Mouse (Mus musculus) heart, embryonic 13.5 days (tissue): ENCODE measurements around the gene Jpt1. TPM values are rescaled to one million over a fixed set of nuclear protein-coding genes. Genes with fewer than 3 reads are reported as not detected.
"Not testable (repeated sequence)": the region's sequence is repeated elsewhere in the genome, so short reads cannot be mapped to it uniquely, and the experiment has no call there.

Experiments
- ATAC-seq: fragments of 200-750 bp; cut with Nextera tagmentation; 2 replicates; pipeline ENCODE4 v1.8.0; 2017; ENCODE audit warnings: moderate TSS enrichment; ENCODE audit not compliant: insufficient number of reproducible peaks, low FRiP score, low TSS enrichment; ENCODE audit errors: extremely low read depth
- H3K27ac ChIP-seq: fragments of 300-500 bp; sonication (generic); replicated peaks from 2 replicates; pipeline ENCODE4 v1.5.1; 2015; ENCODE audit warnings: moderate library complexity, mild to moderate bottlenecking, inconsistent platforms
- H3K27me3 ChIP-seq: fragments of 300-500 bp; sonication (generic); replicated peaks from 2 replicates; pipeline ENCODE4 v1.6.1; 2015; ENCODE audit warnings: mild to moderate bottlenecking, inconsistent platforms
- H3K36me3 ChIP-seq: fragments of 300-500 bp; sonication (generic); 2 replicates; pipeline ENCODE4 v1.6.1; 2015; ENCODE audit warnings: mild to moderate bottlenecking, inconsistent platforms
- H3K4me1 ChIP-seq: fragments of 300-500 bp; sonication (generic); 2 replicates; pipeline ENCODE4 v1.6.1; 2015; ENCODE audit warnings: inconsistent platforms
- H3K4me2 ChIP-seq: fragments of 300-500 bp; sonication (generic); 2 replicates; pipeline ENCODE4 v1.6.1; 2015; ENCODE audit warnings: inconsistent platforms, mild to moderate bottlenecking, moderate library complexity
- H3K4me3 ChIP-seq: fragments of 300-500 bp; sonication (generic); 2 replicates; pipeline ENCODE4 v1.5.1; 2015; ENCODE audit warnings: moderate library complexity, mild to moderate bottlenecking, inconsistent platforms
- H3K9ac ChIP-seq: fragments of 300-500 bp; sonication (generic); 2 replicates; pipeline ENCODE4 v1.6.1; 2015; ENCODE audit warnings: inconsistent platforms, mild to moderate bottlenecking, moderate library complexity
- H3K9me3 ChIP-seq: fragments of 300-500 bp; sonication (generic); 2 replicates; pipeline ENCODE4 v1.6.1; 2016; ENCODE audit warnings: inconsistent platforms
- WGBS: fragments of 180-500 bp; shearing (Covaris S2); methylation state at CpG from one replicate; pipeline ENCODE4 v1.1.7; 2015; ENCODE audit warnings: mixed read lengths; 5-methylcytosine and 5-hydroxymethylcytosine counted together
- polyA plus RNA-seq: library from polyadenylated mRNA; unstranded; fragments of >200 nt; fragmentation: Nextera tagmentation; extraction: Ambion mirVana; gene quantifications from 2 replicates; pipeline ENCODE4 v1.2.1, GENCODE M21; 2015

The Jpt1 gene
- polyA plus RNA-seq, 1 experiment from 2014 or later: 432 TPM

DNA sequence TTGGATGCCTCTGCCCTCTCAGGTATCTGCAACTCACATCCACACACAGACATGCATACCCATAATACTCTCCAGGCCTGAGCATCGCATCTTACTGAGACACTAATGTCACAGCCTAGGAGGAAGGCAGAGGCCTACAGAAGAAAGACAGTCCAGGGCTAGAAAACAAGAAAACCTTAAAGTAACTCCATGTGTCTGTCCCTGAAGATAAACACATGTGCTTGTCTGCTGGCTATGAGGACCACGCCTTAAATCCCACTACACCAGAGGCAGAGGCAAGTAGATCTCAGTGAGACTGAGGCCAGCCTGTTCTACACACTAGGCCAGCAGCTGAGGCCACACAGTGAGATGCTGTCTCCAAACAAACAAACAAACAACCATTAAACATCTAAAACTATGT lies 3.1 kb downstream of the Jpt1 start:
- H3K4me2 ChIP-seq: peak overlapping the region; percentile 83
- no peaks in the 10 kb centered on the region for H3K9me3 ChIP-seq
- no peak for ATAC-seq
- peak overlapping the region; percentile 99 for H3K9ac ChIP-seq
- 54% methylated on average over 2 of the region's 2 CpGs for WGBS
- H3K27me3 ChIP-seq: no peaks in the 10 kb centered on the region
- H3K36me3 ChIP-seq: no peaks in the 10 kb centered on the region
- H3K4me1 ChIP-seq: peaks cover 70% of the 10 kb centered on the region
- peak overlapping the region; percentile 99 for H3K4me3 ChIP-seq
- H3K27ac ChIP-seq: peak overlapping the region; percentile 57

- H3K27ac ChIP-seq: peak overlapping the region; percentile 84
- H3K4me1 ChIP-seq: peaks cover 74% of the 10 kb centered on the region
- H3K9ac ChIP-seq: peak overlapping the region; percentile 99
- peak overlapping the region; percentile 83 for H3K4me2 ChIP-seq
- no peak for ATAC-seq
- no peaks in the 10 kb centered on the region for H3K9me3 ChIP-seq
- no peaks in the 10 kb centered on the region for H3K27me3 ChIP-seq
- H3K4me3 ChIP-seq: peak overlapping the region; percentile 99
- H3K36me3 ChIP-seq: no peaks in the 10 kb centered on the region
- WGBS: 32% methylated on average over 5 of the region's 5 CpGs
These were observed 3.7 kb downstream of the Jpt1 start for GRCm38 (mm10) chr11:115510507-115510888.

DNA sequence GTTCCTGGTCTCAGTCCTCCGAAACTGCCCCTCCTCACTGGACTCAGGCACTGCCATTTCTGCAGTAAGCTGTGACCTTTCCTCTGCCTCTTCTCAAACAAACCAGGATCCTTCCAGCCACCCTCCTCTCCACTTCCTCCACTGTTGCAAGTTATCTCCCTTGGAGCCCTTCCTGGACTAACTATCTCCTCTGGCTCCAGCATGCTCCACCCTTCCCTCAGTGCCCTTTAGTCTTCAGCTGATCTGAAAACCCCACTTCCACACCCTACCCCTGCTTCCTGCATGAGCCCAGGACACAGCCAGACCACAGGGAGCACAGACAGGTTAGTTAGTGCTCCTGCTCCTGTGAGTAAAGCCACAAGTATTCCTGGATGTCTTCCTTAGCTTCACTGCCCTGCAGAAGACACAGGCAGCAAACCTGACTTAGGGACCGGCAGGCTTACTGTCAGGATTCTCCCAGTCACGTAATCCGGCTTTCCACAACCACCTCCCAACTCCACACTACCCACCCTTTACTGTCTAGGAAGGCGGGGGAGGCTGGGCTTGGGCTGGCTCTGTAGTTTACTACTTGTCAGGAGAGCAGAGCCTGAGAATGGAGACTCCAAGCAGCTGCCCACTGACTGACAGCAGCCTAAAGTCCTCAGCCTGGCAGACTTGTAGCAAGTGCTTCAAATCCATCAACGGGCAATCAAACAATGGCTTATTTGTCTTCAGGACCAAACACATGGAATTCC lies 4.2 kb downstream of the Jpt1 start:
- no peak for ATAC-seq
- H3K9me3 ChIP-seq: no peaks in the 10 kb centered on the region
- peaks cover 5% of the 10 kb centered on the region; the same call in 1 of the 2 replicates for H3K36me3 ChIP-seq
- H3K4me1 ChIP-seq: peaks cover 75% of the 10 kb centered on the region
- no peaks in the 10 kb centered on the region for H3K27me3 ChIP-seq
- peak overlapping the region; percentile 84 for H3K27ac ChIP-seq
- H3K4me2 ChIP-seq: peak overlapping the region; percentile 83
- H3K4me3 ChIP-seq: peak overlapping the region; percentile 99
- 24% methylated on average over 6 of the region's 6 CpGs for WGBS
- H3K9ac ChIP-seq: peak overlapping the region; percentile 99

DNA sequence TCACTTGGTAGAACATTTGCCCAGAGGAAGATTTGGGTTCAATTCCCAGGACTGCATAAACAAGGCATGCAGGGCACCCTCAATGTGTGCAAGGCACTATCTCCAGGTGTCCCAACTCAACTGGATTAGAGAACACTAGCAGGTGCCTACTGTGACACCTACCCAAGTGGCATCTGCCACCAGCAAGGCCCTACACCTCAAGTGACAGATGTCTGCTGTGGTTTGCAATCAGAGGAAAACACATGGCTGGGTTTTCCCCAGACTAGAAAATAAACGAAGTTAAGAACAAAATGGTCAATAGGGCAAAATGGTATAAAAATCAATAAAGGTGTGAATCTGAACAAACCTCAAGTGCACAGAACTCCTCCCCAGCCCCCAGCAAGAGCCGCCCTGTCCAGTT lies 6.1 kb downstream of the Jpt1 start:
- 76% methylated on average over 2 of the region's 2 CpGs for WGBS
- no peaks in the 10 kb centered on the region for H3K9me3 ChIP-seq
- H3K4me1 ChIP-seq: peaks cover 75% of the 10 kb centered on the region
- no peak overlapping the region for H3K4me3 ChIP-seq
- H3K27me3 ChIP-seq: no peaks in the 10 kb centered on the region
- 0 out of 2 replicates have a peak overlapping the region, but pooled peaks have one; percentile 64 for H3K27ac ChIP-seq
- H3K4me2 ChIP-seq: peak overlapping the region; percentile 4; the same call in 1 of the 2 replicates
- H3K36me3 ChIP-seq: peaks cover 21% of the 10 kb centered on the region
- H3K9ac ChIP-seq: no peak overlapping the region
- ATAC-seq: no peak

- Histone ChIP-seq H3K9me3 (no peaks in the 10 kb centered on the region), H3K36me3 (peaks cover 36% of the 10 kb centered on the region), H3K27ac (peak overlapping the region; percentile 64), H3K9ac (0 out of 2 replicates have a peak overlapping the region, but pooled peaks have one; percentile 33), H3K4me3 (no peak overlapping the region), H3K4me1 (peaks cover 60% of the 10 kb centered on the region), H3K4me2 (peak overlapping the region; percentile 25; the same call in 1 of the 2 replicates), H3K27me3 (no peaks in the 10 kb centered on the region)
- ATAC-seq: peak; percentile 24; the same call in 1 of the 2 replicates
- whole genome bisulfite sequencing: 39% methylated on average over 3 of the region's 3 CpGs
These were observed 7.6 kb downstream of the Jpt1 start for GRCm38 (mm10) chr11:115506586-115506985.

GRCm38 (mm10) chr11:115502636-115503035 lies 11.6 kb downstream of the Jpt1 start:
- Histone ChIP-seq H3K4me1 (peaks cover 26% of the 10 kb centered on the region), H3K9me3 (no peaks in the 10 kb centered on the region), H3K9ac (no peak overlapping the region), H3K4me2 (no peak overlapping the region), H3K36me3 (peaks cover 76% of the 10 kb centered on the region), H3K27ac (no peak overlapping the region), H3K27me3 (no peaks in the 10 kb centered on the region), H3K4me3 (no peak overlapping the region)
- 91% methylated on average over 6 of the region's 6 CpGs for WGBS
- no peak for ATAC-seq

DNA sequence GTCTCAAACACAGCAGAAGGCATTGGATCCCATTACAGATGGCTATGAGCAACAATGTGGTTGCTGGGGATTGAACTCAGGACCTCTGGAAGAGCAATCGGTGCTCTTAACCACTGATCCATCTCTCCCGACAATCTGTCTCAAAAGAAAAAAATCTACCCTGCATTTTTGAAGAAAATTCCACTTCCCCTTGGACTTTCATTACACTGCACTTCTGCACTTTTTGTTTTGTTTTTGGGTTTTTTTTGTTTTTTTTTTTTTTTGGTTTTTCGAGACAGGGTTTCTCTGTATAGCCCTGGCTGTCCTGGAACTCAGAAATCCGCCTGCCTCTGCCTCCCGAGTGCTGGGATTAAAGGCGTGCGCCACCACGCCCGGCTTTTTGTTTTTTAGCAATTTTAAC lies 17.6 kb downstream of the Jpt1 start:
- not testable (repeated sequence) for H3K4me3 ChIP-seq, H3K9me3 ChIP-seq, H3K4me2 ChIP-seq, H3K27me3 ChIP-seq, H3K27ac ChIP-seq, H3K9ac ChIP-seq, ATAC-seq
- 90% methylated on average over 9 of the region's 9 CpGs for WGBS
- H3K4me1 ChIP-seq: peaks cover 12% of the 10 kb centered on the region
- H3K36me3 ChIP-seq: peaks cover 51% of the 10 kb centered on the region

DNA sequence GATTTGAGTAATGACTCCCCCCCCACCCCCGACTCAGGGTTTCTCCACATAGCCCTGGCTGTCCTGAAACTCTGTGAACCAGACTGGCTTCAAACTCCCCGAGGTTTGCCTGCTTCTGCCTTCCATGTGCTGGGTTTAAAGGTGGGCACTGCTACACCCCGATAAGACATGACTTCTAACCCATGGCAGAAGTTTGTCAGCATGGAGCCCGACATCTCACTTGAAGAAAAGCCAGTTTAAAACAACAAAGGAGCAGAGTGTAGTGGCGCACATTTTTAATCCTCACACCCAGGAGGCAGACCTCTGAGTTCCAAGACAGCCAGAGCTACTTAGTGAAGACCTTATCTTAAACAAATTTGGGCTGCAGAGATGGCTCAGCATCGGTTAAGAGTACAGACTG lies 21.8 kb downstream of the Jpt1 start:
- WGBS: 28% methylated on average over 6 of the region's 6 CpGs

DNA sequence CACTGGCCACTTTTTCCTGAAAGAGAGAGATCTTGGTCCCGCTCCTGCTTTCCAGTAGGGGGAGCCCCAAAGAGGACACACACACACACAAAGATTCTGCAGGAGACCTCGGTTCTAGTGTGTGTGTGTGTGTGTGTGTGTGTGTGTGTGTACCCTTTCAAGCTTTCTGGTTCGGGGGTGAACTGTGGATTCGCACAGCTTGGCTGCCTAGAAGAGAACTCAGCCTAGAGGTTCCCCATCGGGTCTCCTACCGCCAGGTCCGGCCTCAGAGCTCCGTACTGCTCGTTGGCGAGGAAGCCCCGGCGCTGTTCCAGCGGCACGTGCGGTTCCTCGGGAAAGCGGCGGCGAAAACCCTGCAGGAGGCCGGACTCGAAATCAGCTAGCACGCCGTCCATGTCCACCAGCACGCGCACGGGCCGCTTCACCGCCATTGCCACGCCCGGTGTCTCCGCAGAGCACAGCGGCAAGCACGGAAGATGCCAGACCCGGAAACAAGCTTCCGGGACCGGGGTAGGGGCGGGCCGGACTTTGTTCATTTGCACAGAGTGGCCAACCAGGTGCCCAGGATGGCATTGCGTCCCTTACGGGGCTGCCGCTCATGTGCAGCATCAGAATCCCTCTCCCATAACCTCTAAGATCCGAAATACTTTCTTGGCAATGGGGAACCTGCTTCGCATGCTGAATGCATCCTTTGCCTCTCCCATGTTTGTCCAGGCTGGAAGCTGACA lies 22.7 kb downstream of the Jpt1 start, which contains the start of gene Nt5c:
Gene Nt5c, minus strand, starts transcription at position 507 of the 728 bp plus-strand sequence.
- H3K9ac ChIP-seq: peak within 1 kb of the TSS; percentile 85
- no peaks in the 10 kb centered on the region for H3K27me3 ChIP-seq
- H3K9me3 ChIP-seq: no peaks in the 10 kb centered on the region
- H3K4me1 ChIP-seq: peaks cover 20% of the 10 kb centered on the region
- WGBS: under 1% methylated on average over 43 of the region's 43 CpGs
- ATAC-seq: peak; percentile 76
- H3K4me3 ChIP-seq: peak within 1 kb of the TSS; percentile 82
- H3K36me3 ChIP-seq: peaks cover 18% of the 10 kb centered on the region
- H3K4me2 ChIP-seq: peak within 1 kb of the TSS; percentile 89
- H3K27ac ChIP-seq: peak within 1 kb of the TSS; percentile 79

More for the DNA sequence above, 21.8 kb downstream of the Jpt1 start:
- peaks cover 20% of the 10 kb centered on the region for H3K4me1 ChIP-seq
- peak overlapping the region; percentile 82 for H3K4me3 ChIP-seq
- peak overlapping the region; percentile 89 for H3K4me2 ChIP-seq
- no peaks in the 10 kb centered on the region for H3K27me3 ChIP-seq
- ATAC-seq: no peak
- H3K27ac ChIP-seq: no peak overlapping the region
- peak overlapping the region; percentile 85 for H3K9ac ChIP-seq
- no peaks in the 10 kb centered on the region for H3K9me3 ChIP-seq
- H3K36me3 ChIP-seq: peaks cover 25% of the 10 kb centered on the region

DNA sequence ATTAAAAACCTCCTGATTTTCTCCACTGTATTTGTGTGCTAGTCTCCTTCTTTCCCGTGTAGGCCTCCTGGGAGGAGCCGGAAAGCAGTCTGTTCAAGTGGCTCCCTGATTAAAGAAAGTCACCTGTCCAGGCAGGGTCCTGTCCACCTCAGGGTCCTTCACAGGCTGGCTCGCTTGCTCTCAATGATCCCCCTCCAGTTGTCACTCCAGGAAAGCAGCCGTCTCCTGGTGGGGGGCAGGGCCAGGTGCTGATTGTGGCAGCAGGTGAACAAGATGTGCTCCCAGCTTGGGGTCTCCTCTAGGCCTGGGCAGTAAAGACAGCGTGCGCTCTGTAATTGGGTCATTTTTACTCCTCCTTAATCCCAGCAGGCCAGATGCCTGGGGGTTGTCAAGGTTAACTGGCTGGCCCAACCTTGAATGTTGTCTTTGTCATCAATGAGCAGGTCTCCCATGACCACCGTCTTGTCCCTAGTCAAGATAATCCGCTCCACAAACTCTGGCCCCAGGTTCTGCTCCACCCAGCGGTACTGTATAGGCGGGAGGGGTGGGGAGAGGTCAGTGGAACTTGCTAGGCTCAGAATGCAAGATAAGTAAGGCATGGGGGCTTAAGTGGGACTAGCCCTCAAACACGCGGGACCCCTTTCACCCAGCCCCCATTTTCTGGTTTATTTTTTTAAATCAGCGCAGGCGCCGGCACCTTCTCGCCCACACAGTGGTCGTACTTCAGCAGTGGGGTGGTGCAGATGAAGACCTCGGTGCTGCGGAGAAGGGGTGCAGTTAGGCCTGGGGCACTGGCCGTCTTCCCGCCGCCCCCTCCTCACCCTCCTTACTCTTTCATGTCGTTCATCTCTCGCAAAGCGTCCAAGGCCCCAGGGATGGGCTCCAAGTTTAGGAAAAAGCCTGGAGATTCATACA lies 23.5 kb downstream of the Jpt1 start:
- peak overlapping the region; percentile 82 for H3K4me3 ChIP-seq
- peak overlapping the region; percentile 79 for H3K27ac ChIP-seq
- H3K36me3 ChIP-seq: peaks cover 19% of the 10 kb centered on the region
- WGBS: 23% methylated on average over 25 of the region's 25 CpGs
- ATAC-seq: no peak
- peaks cover 20% of the 10 kb centered on the region for H3K4me1 ChIP-seq
- peak overlapping the region; percentile 85 for H3K9ac ChIP-seq
- H3K9me3 ChIP-seq: no peaks in the 10 kb centered on the region
- no peaks in the 10 kb centered on the region for H3K27me3 ChIP-seq
- H3K4me2 ChIP-seq: peak overlapping the region; percentile 89
